Mouse (Mus musculus): Measurements from ENCODE around the gene Cntn4.
A peak's percentile ranks its signal among the peaks of the same experiment; 100 is the strongest.

Gene Cntn4

DNA sequence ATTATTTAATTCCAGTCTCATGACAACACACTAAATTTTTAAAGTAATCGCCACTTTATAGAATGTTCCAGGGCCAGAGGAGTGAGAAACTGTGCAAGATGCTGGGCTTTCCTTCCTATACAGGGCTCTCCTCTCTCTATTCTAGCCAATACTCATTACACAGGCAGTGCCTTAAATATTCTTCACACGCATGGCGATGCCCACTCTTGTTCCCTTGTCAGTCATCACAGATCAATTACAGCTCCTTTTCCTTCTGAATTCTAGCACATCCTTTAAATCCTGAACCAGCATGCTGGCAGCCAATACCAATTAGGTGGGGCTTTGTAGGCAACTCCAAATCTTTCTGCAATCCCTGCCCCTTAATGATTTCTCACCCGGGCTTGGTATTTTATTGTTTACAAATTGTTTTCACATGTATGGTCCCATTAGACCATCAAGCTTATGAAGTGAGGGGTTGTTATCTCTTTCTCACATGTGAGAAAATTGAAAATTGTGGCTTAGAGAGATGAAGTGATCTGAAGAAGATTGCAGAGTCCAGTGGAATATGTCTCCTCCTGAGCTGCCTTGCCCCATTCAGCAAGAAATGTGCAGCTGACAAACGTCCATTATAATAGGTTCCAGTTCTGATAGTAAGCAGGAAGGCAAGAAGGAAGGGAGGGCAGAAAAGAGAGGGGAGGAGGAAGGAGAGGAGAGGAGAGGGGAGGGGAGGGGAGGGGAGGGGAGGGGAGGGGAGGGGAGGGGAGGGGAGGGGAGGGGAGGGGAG lies 789.0 kb downstream of the Cntn4 start:
- no peak for DNase-seq

DNA sequence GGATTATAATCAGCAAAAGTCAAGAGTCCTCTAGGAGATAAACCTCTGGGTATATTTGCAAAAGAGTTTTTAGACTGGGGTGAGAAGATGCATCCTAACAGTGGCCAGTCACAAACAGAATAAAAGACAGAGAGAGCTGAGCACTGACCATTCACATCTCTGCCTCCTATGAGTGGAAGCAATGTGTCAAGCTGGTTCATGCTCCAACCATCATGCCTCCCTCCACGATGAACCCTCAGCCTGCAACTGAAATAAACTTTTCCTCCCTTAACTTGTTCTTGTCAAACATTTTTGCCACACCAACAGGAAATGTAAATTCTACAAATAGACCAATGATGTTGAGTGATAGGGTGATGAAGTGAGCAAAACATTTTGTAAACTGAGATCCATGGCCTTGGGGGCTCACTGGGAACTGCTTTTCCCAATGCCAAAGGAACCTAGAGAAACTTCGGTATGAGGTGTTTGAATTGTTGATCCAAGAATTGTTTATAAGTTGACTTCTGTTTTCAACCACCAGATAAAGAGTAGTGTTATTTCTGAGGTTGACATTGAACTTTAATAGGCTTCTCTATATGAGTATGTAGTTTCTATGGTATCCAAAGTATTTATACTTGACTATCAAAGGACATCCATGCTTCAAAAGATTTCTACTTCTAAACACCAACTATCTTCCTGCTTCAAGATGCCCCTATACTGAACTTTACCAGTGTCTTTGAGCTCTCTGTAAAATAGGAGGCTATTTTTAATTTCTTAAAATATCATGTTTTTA lies 794.6 kb downstream of the Cntn4 start:
- DNase-seq: no peak

DNA sequence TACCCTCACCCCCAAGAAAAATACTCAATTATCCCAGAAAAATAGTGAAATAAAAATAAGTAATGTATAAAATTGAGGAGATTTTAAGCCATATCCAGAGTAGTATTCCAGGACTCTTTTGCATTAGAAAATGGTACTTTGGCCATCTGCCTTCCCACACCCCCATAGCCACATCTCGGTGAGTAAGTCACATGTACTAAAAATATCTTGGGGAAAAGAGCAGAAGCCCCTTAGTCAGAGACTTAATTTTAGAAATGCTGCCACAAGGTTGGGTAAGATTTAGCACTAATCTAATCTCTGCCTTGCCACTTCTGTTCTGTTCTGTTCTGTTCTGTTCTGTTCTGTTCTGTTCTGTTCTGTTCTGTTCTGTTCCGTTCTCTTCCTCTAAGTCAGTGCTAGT lies 796.4 kb downstream of the Cntn4 start:
- no peak for DNase-seq

DNA sequence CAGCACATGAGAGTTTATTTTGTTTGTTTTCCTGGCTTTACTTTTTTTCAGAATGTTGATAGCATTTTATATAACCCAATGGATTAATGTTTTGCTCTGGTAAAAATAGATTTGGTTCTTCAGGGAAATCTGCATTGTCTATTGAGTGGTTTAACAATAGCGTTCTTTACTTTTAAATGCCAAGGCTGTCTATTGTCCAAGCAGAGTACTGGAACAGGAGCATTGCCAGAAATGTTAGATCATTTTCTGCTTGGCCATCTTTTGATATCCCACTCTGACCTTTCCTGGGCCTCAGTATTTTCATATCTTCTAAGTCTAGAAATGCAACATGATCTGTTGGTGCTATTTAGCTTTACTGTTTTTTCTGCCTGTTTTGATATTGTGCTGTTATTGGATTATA lies 804.1 kb downstream of the Cntn4 start:
- DNase-seq: no peak

DNA sequence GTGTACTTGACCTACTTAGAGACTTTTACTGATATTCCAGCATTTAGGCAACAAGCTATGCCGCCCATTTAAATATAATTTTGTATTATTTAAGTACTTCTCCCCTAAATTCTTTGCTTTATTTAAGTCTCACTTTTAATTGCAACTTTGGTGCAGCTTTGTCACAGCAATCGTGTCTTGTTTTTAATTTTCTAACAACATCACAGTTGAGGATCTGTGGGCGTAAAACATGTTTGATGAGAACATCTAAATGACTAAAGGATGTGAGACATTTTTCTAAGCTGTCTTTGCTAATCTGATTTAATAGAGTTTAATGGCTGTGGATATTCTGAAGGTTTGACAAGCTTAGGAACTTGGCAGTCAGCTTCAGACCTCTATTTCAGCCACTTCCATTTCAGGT lies 818.8 kb downstream of the Cntn4 start:
- DNase-seq: no peak

DNA sequence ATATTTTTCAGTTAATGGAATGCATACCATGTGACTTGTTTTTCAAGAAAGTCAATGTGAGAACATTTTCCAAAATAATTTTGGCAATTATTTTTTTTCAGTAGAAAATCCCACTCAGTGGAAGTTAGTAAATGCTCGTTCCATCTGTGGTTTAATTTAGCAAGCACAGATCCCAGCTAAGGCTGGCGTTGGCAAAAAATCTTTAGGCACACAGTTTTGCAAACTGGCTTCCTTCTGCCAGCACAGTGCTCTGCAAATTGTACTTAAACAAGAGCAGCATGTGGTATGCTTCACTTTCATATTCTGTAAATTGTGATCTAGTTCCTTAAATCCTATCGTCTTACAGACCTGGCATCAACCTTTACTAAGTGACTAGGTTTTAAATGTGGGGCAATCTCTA lies 821.7 kb downstream of the Cntn4 start:
- DNase-seq: no peak

DNA sequence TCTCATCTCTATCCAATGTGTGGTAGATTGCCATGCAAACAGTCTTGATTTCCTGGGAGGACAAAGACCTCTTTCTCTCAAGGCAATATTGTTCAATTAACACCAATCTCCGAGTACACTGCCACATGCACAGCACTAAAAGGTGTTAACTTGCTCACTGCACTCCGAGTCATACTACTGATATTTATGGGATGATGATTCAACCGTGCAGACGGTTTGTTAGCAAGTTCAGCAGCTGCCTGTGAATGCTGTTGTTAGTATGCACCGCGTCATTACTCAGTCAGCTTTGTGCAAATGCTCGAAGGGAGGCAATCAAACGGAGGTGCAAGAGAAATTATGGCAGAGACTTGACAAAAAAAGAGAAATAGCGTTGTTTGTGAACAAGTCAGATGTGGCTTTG lies 826.5 kb downstream of the Cntn4 start:
- DNase-seq: no peak

DNA sequence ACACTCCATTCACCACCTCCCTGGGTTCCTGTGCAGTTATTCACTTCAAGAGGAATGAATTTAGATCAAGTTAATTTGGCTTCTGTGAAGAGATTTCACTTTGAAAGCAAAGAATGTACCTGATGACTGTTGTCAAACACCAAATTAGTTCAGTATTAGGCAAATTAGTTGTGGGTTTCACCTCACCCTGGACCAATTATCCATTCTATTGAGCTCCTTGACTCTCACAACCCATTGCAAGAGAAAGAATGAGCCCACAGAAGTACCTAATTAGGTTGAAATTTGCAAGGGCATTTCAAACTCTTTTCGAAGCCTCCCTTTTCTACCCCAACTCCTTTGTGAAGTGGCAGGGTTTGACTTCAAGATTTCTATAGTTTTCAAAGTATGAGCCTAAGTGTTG lies 842.9 kb downstream of the Cntn4 start:
- DNase-seq: no peak

DNA sequence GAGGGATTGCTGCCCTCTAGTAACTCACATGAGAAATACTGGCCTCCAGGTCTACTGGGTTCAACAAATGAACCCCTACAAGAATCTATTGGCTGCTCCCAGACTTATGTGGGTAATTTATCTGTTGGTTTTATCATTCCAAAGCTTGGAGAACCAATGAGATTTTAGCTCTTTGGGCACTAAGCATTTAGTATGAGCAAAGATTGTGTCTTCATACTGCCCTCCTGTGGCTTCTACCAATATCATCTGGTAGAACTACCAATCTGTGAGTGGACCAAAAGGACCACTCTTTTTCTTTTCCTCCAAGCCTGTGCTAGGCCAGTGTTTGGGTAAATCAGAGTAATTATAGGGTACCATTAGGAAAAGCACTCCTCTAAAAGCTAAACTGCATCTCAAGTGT lies 866.0 kb downstream of the Cntn4 start:
- DNase-seq: no peak

DNA sequence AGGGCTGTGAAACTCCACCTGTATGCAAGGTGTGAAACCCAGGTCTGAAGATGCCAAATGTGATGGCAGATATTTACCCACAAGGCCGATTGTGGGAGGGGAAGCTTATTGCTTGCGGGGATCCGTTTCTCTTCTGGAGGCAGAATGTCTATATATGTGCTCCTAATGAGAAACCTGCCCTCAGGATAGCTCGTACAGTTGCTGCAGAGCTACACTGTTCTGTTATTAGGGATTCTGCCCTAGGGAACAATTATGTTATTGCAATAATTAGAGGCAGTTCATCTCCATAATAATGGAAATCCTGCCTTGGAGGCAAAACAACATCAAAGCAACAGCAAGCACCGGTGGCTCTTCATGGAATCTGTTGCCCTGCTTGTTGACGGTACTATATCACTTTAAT lies 884.2 kb downstream of the Cntn4 start:
- no peak for DNase-seq

DNA sequence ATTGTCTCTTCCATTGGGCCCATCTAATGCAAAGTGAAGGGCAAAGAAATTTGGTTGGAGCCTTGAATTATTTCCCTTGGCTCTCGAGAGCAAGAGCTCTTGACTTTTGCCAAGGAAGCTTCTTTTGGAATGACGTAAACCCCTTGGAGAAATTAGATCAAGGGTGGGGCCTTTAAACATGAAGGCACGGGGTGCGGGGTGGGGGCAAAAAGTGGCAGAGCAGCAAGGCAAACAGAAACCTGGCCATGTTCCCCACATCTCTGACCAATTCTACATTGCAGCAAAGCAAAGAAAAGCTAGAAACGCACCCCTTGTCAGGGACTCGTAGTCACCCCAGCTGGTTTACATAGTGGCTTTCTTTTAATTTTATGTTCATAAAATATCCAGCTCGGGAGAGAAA lies 887.9 kb downstream of the Cntn4 start:
- no peak for DNase-seq

DNA sequence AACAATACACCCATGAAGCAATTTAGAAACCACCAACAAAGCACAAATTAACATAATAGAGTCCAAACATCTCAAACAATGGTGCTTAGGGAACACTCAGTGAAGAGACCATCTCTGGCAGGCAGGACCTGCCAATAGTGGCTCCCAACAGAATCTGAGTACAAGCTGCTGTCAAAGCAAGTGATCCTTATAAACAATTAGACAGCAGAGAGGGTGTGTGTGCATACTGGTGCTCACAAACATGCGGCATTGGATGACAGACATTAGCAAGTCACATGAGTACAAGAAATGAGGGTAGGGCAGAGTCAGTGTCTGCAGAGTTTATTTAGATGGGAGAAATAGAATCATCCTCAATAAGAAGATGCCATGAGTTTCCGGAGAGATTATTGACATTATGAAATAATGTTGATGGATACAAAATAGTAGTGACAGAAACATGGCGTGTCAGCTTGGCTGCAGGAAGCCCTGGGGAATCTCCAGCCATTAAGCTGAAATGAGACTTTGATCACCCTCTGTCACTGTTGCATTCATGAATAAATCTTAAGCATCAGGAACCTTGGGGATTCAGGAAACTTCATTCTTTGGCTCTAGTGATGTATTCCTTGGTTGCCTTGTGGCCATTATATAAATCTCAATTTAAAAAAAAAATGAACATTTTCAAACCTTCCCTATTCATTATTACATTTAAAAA lies 888.5 kb downstream of the Cntn4 start:
- no peak for DNase-seq

DNA sequence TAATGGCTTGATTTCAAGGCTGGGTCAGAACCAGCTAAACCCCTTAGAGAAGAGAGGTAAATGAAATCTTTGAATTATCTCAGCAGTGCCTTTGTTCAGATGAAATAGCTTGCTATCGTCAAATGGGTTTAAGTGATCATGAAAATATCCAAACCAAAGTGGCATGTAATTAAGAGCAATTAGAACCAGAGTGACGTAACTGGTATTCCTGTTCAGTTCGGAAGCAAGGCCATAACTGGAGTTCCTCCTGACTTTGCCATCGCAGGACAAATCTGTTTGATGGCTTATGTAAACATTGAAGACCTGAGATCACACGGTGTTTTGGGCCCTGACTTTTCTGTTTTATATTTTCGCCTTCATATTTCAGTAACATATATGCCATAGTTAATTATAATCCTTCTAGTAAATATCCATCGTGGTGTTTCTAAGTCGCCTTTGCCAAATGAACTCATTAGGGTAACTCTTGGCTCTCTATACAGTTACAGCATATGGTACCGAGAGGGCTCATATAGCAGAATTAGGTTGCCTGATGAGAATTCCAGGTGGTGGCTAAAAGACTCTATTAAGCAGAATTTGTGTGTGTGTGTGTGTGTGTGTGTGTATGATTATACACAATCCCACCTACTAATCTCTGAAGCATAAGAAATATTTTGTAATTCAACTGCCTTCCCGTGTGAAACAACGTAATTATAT lies 889.6 kb downstream of the Cntn4 start:
- no peak for DNase-seq

DNA sequence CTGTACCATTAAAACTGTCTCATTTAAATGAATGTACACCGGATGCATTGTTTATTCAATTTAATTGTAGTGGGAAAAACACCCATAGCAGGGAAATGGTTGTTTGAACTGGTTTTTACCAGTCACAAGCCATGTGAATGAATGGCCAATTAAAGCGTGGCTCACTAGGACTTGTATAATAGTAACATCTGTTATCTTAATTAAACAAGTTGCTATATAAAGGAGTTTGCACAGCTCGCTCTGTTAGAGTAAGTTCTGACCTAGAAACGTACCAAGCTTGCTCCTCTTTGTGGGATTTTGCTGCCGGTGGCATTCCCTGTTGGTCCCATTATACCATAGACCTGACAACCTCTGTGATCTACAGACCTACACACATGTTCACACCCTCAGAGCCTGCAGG lies 902.7 kb downstream of the Cntn4 start:
- no peak for DNase-seq

DNA sequence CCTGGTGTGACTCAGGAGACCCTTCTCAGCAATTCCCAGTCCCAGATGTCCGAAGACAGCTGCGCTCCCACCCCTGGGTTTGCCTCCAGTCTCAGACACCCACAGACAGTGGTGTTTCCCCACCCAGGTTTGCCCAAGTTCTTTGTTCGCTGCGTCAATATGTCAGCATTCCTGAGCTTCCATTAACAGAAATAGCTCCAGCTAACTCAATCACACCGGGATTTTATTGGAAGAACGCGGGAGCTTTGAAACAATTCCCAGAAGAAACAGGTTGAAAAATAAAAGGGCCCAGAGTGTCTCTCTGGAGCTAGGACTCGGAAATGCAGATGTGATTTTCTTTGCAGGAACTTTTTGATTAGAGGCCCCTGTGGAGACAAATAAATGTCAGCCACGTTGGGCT lies 916.3 kb downstream of the Cntn4 start:
- no peak for DNase-seq

DNA sequence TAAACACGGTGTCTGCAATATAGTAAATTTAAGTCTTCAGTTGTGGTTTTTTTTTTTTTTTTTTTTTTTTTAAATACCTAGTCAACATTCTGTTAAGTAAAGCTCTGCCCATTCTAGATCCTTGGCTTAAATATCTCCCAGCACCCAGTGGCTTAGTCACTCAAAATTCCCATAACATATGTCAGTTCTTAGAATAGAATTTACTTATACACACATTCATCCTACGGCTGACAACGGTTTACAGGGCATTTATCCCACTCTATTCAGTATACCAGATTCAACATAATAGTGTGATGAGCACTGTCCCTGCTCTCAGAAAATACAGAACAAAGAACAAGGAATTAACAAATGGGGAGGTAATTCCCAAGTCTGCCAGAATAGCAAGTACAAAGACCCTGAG lies 939.6 kb downstream of the Cntn4 start:
- no peak for DNase-seq

DNA sequence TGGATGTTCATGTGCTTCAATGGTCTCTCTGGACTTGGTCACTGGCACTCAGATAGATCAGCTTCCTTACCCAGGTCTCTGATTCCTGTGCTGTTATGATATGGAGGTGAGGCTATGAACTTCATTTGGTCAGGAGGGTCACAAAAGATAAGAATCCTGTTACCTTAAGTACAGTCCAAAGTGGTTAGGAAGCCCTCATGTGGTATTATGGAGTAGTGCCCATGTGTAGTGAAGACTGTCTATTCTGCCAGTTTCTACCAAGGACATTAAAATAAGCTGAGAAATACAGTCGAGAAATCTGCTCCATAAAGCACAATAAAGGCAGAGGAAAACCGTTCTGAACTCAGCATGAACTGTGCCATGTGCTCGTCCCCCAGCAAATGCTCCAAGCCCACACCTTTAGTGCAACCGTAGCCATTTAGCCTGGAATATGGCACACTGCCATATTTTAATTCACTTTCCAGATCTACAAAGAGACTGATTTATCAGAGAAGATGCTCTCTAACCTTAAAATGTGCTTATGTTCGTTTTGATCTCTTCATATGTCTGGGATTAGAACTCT lies 943.8 kb downstream of the Cntn4 start:
- DNase-seq: no peak

DNA sequence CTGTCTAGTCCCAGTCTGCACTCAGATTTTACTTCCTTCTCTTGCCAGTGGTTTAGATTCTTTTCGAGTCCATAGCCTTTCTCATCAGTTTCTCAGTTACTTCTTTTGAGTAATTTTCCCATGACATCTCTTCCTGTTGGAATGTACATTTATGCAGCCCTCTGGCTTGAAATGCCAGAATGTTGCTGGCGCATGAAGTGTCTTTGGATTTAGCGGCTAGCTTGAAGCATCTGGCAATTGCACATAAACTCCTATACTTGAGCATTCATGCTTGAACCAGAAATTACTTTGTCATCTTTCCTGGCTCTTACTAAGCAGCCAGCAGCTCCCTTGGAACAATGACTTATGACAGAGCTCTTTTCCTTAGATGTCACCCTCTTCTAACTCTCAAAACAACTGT lies 965.6 kb downstream of the Cntn4 start:
- DNase-seq: no peak

DNA sequence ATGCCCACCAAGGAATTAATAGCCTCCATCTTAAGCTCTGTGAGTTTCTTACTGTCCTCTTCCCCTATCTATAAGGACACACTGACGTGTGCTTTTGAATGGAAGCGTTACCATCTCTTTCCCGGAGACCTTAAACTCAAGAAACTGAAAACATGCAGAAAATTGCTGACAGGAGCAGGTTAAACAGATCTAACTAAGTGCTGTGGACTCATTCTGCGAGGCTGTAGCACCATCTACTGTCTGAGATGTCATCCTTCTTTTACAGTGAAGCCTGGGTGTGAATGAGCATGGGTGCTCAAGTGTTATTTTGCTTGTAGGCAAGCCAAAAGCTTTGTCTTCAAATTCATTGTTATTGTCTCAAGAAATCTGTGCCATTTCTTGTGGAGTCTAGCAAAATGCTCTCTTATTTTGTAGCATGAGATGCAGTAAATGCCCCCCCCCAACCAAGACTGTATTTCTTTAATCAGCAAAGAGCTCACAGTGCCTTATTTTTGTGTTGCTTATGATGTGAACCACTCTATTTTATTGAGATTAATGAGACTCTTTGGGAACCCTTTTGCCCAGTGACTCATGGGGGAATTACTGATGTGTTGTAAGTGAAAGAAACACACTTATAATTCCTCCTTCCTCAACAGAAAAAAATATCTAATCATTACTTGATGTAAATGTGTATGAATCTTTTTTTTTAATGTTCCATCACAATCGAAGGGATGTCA lies 968.2 kb downstream of the Cntn4 start:
- peak; percentile 56 for DNase-seq

DNA sequence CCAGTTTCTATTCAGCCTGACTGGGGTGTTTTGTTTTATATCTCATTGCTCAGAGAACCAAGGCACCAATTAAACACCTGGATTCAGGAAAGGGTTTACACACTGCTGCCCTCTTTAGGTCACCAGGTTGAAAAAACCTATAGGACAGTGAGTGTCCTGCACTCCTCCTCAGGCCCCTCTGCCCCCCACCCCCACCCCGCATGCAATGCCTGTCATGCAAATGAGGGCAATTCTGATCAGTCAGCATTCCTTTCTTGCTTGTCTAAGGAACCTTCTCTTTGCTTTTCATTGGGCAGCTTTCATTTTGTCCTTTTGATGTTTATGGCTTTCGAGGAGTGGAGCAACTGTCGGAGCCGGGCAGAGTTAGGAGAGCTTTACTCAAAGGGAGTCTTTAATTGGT lies 969.5 kb downstream of the Cntn4 start:
- no peak for DNase-seq

DNA sequence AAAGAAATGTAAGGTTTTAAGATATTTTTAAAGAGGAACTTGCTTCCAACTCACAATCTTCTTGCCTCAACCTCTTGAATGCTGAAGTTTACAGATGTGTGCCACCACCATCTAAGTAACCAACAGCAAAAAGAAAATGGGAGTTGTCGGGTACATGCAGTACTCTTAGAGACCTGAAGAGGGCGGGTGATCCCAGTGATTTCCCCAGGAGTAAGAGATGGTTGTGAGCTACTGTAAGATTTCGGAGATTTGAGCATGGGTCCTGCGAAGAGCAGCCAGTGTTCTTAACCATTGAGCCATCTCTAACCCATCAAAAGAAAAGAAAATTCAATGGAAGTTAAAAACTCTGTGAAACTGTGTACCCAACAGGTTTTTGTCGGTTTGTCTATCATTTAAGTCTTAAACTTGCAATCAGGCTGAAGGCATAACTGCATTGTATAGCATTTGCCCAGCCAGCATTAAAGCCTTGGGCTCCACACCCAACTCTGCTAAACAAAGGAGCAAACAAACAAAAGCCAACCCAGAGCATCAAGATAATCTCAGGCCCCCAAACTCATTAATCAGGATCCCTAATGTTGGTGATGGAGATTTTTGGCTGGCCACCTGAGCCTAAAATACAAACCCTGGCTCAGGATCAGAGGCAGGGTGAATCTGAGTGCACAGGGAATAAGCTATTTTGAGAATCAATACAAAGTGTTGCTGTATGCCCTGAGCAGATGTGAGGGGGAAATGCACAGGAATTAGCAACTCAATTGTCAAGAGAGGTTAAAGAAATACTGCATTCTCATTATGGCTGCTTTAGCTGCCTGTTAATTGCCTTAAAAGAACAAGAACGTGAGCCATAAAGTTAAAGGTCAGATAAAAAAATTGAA lies 986.6 kb downstream of the Cntn4 start:
- DNase-seq: peak; percentile 47
